Mouse (Mus musculus) gastrocnemius, adult 8-10 months (tissue): ENCODE measurements around the gene Ncaph2. TPM values are rescaled to one million over a fixed set of nuclear protein-coding genes. Genes with fewer than 3 reads are reported as not detected.
A peak's percentile ranks its signal among the peaks of the same experiment; 100 is the strongest.

ENCODE experiments used
- DNase-seq, 2 experiments: peaks; one replicate each; pipeline ENCODE4 v3.0.0; 2022; ENCODE audit warnings: low spot score in 2 of 2
- total RNA-seq, 4 experiments: library from RNA; stranded (reverse); gene quantifications; 2 replicates each; pipeline ENCODE4 v1.2.4; 2022

The Ncaph2 gene
- total RNA-seq, 4 experiments from 2014 or later: 43.4 to 46.6 (median 45.1) TPM

GRCm38 (mm10) chr15:89341678-89342077 is 13.8 kb upstream of the Ncaph2 start:
- no peak for DNase-seq

- no peak for DNase-seq
These were observed 12.2 kb upstream of the Ncaph2 start for GRCm38 (mm10) chr15:89343325-89343724.

GRCm38 (mm10) chr15:89350447-89350846 is 5.1 kb upstream of the Ncaph2 start:
- DNase-seq: no peak

- DNase-seq: no peak
These were observed 4.2 kb upstream of the Ncaph2 start for GRCm38 (mm10) chr15:89351302-89351701.

GRCm38 (mm10) chr15:89352054-89352453 is 3.5 kb upstream of the Ncaph2 start:
- DNase-seq: no peak

- DNase-seq: no peak
These were observed 2.7 kb upstream of the Ncaph2 start for GRCm38 (mm10) chr15:89352795-89353194.

GRCm38 (mm10) chr15:89353837-89354236 is 1.7 kb upstream of the Ncaph2 start:
- DNase-seq: no peak

GRCm38 (mm10) chr15:89354455-89354854 is 1.1 kb upstream of the Ncaph2 start:
- no peak for DNase-seq

- DNase-seq: no peak
These were observed 853 bp downstream of the Ncaph2 start for GRCm38 (mm10) chr15:89356372-89356771.

- DNase-seq: no peak
These were observed 3.3 kb downstream of the Ncaph2 start for GRCm38 (mm10) chr15:89358784-89359183.

GRCm38 (mm10) chr15:89363051-89363450 is 7.5 kb downstream of the Ncaph2 start:
- no peak for DNase-seq

- no peak for DNase-seq
These were observed 9.6 kb downstream of the Ncaph2 start for GRCm38 (mm10) chr15:89365141-89365551.

DNA sequence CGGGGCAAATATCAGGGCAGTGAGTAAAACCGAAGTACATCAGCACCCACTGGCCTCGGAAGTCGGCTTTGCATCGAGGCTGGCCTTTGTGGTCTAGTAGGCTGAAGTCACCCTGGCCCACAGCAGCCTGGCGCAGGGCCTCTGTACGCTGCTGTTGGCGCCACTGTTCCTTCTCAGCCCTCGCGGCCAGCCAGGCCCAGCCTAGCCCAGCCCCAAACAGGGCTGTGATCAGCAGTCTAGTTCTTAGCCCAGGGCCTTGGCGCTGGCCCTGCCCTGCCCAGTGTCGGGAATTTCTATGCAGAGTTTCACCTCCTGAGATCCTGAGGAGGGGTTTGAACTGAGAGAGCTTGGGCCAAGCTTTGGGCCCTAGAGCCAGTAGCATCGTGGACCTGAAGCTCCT is 16.5 kb downstream of the Ncaph2 start:
- no peak for DNase-seq

- no peak for DNase-seq
These were observed 17.0 kb downstream of the Ncaph2 start for GRCm38 (mm10) chr15:89372536-89372935.

GRCm38 (mm10) chr15:89373027-89373761 is 17.7 kb downstream of the Ncaph2 start:
- DNase-seq: peak; percentile 80 to 82

DNA sequence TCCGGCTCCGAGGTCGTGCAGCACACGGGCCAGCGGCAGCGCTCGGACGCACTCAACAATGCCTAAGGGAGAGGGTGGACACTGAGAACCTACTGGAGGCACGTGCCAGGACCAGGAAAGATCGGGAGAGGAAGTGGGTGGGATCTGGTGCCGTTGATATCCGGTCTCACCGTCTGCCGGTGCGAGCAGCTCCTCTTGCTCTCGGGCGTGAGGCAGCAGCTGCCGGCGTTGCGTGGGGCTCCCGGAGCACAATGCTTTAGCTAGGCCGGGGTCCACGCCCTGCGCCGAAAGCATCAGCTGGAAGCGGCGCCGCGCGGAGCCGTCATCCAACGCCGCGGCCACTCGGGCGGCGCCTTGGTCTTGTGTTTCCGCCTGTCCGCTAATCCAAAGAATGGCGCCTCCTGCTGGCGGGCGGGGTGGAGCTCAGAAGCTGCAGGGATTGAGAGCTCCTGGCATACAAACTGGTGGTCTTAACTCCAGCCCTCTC is 18.3 kb downstream of the Ncaph2 start, which contains the start of gene Sco2:
Sco2 (minus strand) TSS at position 85 of the 487 bp plus-strand sequence.
- peak; percentile 89 to 91 for DNase-seq

- DNase-seq: no peak
These were observed 18.8 kb downstream of the Ncaph2 start for GRCm38 (mm10) chr15:89374340-89374739.

GRCm38 (mm10) chr15:89374801-89375534 is 19.4 kb downstream of the Ncaph2 start:
- DNase-seq: no peak

GRCm38 (mm10) chr15:89376040-89376439 is 20.5 kb downstream of the Ncaph2 start:
- no peak for DNase-seq

DNA sequence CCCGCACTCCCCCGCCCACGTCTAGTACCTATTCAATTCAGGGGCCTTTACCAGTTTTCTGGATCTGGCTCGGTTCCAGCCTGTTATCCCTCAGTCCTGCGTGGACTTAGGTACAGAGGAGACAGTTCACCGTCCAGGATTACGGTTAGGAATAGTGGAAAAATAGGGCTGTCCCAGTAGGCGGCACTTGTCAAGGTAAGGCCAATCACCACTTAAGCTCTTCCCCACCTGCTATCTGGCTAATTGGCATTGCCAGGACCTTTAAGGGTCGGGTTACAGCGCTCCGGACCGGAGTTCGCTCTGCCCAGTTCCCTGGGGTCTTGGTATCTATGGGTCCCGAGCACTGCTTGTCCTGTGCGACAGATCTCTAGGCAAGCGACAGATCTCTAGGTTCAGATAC is 21.4 kb downstream of the Ncaph2 start, which contains the start of gene Tymp:
Tymp (minus strand) TSS at position 83 of the 400 bp plus-strand sequence.
- DNase-seq: no peak

GRCm38 (mm10) chr15:89377362-89377761 is 21.8 kb downstream of the Ncaph2 start:
- DNase-seq: no peak
